Mouse (Mus musculus) megakaryocyte, embryonic 14.5 days (primary cell): ENCODE data around the gene Srgn.

Source experiments
- FLI1 ChIP-seq: IDR thresholded peaks from 2 replicates; pipeline ENCODE4 v1.6.1; 2012; ENCODE audit warnings: low read length, inconsistent platforms, mixed read lengths
- GATA1 ChIP-seq: IDR thresholded peaks from 3 replicates; pipeline ENCODE4 v1.6.1; 2012; ENCODE audit warnings: mixed read lengths, low read length, inconsistent platforms, borderline replicate concordance

DNA sequence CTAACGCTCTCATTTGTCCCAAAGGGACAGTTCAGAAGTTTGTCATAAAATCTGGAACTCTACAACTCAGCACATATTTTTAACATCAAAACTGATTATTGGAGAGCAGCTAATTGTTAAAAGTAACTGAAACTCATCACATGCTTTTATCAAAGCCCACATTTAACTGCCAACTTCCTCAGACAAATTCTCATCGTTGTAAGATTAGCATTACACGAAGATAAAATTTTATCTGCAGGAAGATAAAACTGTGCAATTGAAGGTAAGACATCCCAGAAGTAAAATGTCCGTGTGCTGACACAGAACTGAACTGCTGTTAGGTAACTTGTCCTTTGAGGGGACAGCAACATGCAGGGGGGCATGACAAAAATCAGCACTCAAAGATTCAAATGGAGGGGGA lies 41.6 kb upstream of the Srgn start:
- TF ChIP-seq FLI1, result no peak
- TF ChIP-seq GATA1, result no peak
